Mouse (Mus musculus) ES-Bruce4 (cell line): Measurements from ENCODE around the gene Actl6a. TPM values are rescaled to one million over a fixed set of nuclear protein-coding genes. Genes with fewer than 3 reads are reported as not detected.
A peak's percentile ranks its signal among the peaks of the same experiment; 100 is the strongest.

ENCODE experiments used
- H3K27ac ChIP-seq: 2 replicates; pipeline ENCODE4 v1.5.1; 2012; ENCODE audit warnings: low read length, inconsistent platforms; ENCODE audit not compliant: insufficient read depth
- H3K27me3 ChIP-seq: 2 replicates; pipeline ENCODE4 v1.6.1; 2012; ENCODE audit warnings: mild to moderate bottlenecking, low read length, inconsistent platforms; ENCODE audit not compliant: control insufficient read depth, poor library complexity, insufficient read depth, severe bottlenecking
- H3K36me3 ChIP-seq: 2 replicates; pipeline ENCODE4 v1.6.1; 2012; ENCODE audit warnings: inconsistent platforms, mild to moderate bottlenecking, low read length, moderate library complexity; ENCODE audit not compliant: control insufficient read depth, poor library complexity, insufficient read depth, severe bottlenecking
- H3K4me1 ChIP-seq: one replicate; pipeline ENCODE4 v1.8.1; 2011; ENCODE audit warnings: low read length; ENCODE audit not compliant: control insufficient read depth, insufficient read depth
- H3K4me3 ChIP-seq: 2 replicates; pipeline ENCODE4 v1.5.1; 2011; ENCODE audit warnings: low read depth, mild to moderate bottlenecking, low read length
- H3K9ac ChIP-seq: 2 replicates; pipeline ENCODE4 v1.6.1; 2012; ENCODE audit warnings: low read depth, mild to moderate bottlenecking, inconsistent platforms; ENCODE audit not compliant: poor library complexity, severe bottlenecking
- H3K9me3 ChIP-seq: replicated peaks from 2 replicates; pipeline ENCODE4 v1.6.1; 2012; ENCODE audit warnings: mild to moderate bottlenecking, low read length, inconsistent platforms; ENCODE audit not compliant: control insufficient read depth, poor library complexity, insufficient read depth, severe bottlenecking
- CTCF ChIP-seq: IDR thresholded peaks from one replicate; pipeline ENCODE4 v1.8.1; 2011; ENCODE audit warnings: low read depth, low read length
- EP300 ChIP-seq: IDR thresholded peaks from 2 replicates; pipeline ENCODE4 v1.6.1; 2011; ENCODE audit warnings: low read depth, low read length; ENCODE audit not compliant: insufficient read depth
- POLR2A ChIP-seq: IDR thresholded peaks from one replicate; pipeline ENCODE4 v1.8.1; 2011; ENCODE audit warnings: low read length; ENCODE audit not compliant: insufficient read depth
- polyA plus RNA-seq: library from polyadenylated mRNA; stranded (reverse); fragments of >200 nt; gene quantifications from 2 replicates; pipeline ENCODE4 v1.2.4, GENCODE M21; 2011; ENCODE audit warnings: low read depth; ENCODE audit not compliant: missing spikeins, insufficient read depth, insufficient read length

The Actl6a gene
- polyA plus RNA-seq, 1 experiment: 140 TPM

- no peak for TF ChIP-seq POLR2A
- no peak for TF ChIP-seq EP300
- TF ChIP-seq CTCF: no peak
- no peak overlapping the region for H3K27ac ChIP-seq
Observed at GRCm38 (mm10) chr3:32690008-32690407, 16.1 kb upstream of the Actl6a start.

GRCm38 (mm10) chr3:32690901-32691300, 15.2 kb upstream of the Actl6a start:
- Histone ChIP-seq H3K4me3 (no peak overlapping the region), H3K27me3 (no peaks in the 10 kb centered on the region), H3K9me3 (no peaks in the 10 kb centered on the region; the same call in 1 of the 2 replicates), H3K9ac (no peak overlapping the region), H3K27ac (no peak overlapping the region), H3K4me1 (peaks cover 2% of the 10 kb centered on the region), H3K36me3 (no peaks in the 10 kb centered on the region)
- TF ChIP-seq POLR2A: no peak
- no peak for TF ChIP-seq CTCF
- no peak for TF ChIP-seq EP300

More at GRCm38 (mm10) chr3:32690008-32690407, 16.1 kb upstream of the Actl6a start:
- no peak overlapping the region for H3K4me3 ChIP-seq
- H3K4me1 ChIP-seq: peaks cover 2% of the 10 kb centered on the region
- 0 out of 2 replicates have a peak, but pooled peaks cover 2% of the 10 kb centered on the region for H3K27me3 ChIP-seq
- H3K9me3 ChIP-seq: no peaks in the 10 kb centered on the region; the same call in 1 of the 2 replicates
- no peak overlapping the region for H3K9ac ChIP-seq
- no peaks in the 10 kb centered on the region for H3K36me3 ChIP-seq

- Histone ChIP-seq H3K9me3 (no peaks in the 10 kb centered on the region; the same call in 1 of the 2 replicates), H3K4me1 (peaks cover 2% of the 10 kb centered on the region), H3K27me3 (no peaks in the 10 kb centered on the region), H3K4me3 (no peak overlapping the region), H3K36me3 (no peaks in the 10 kb centered on the region), H3K9ac (no peak overlapping the region), H3K27ac (no peak overlapping the region)
- TF ChIP-seq EP300: no peak
- no peak for TF ChIP-seq POLR2A
- TF ChIP-seq CTCF: no peak
Observed at GRCm38 (mm10) chr3:32691841-32692240, 14.3 kb upstream of the Actl6a start.

- no peak overlapping the region for H3K27ac ChIP-seq
- no peaks in the 10 kb centered on the region for H3K27me3 ChIP-seq
- TF ChIP-seq POLR2A (no peak), CTCF (no peak), EP300 (no peak)
- H3K4me1 ChIP-seq: peaks cover 2% of the 10 kb centered on the region
- no peaks in the 10 kb centered on the region for H3K36me3 ChIP-seq
- no peak overlapping the region for H3K4me3 ChIP-seq
- no peak overlapping the region for H3K9ac ChIP-seq
- H3K9me3 ChIP-seq: no peaks in the 10 kb centered on the region
Observed at GRCm38 (mm10) chr3:32694211-32694610, 11.9 kb upstream of the Actl6a start.

- Histone ChIP-seq H3K4me1 (peaks cover 2% of the 10 kb centered on the region), H3K27me3 (no peaks in the 10 kb centered on the region), H3K27ac (no peak overlapping the region), H3K9ac (no peak overlapping the region), H3K9me3 (no peaks in the 10 kb centered on the region), H3K4me3 (no peak overlapping the region), H3K36me3 (no peaks in the 10 kb centered on the region)
- TF ChIP-seq CTCF (peak; percentile 12), POLR2A (no peak)
Observed at GRCm38 (mm10) chr3:32694737-32695582, 11.1 kb upstream of the Actl6a start.

- H3K4me3 ChIP-seq: no peak overlapping the region
- H3K9me3 ChIP-seq: peaks cover 5% of the 10 kb centered on the region
- H3K4me1 ChIP-seq: peaks cover 2% of the 10 kb centered on the region
- H3K36me3 ChIP-seq: no peaks in the 10 kb centered on the region
- H3K27me3 ChIP-seq: no peaks in the 10 kb centered on the region
- TF ChIP-seq CTCF: no peak
- TF ChIP-seq POLR2A: no peak
- TF ChIP-seq EP300: no peak
- no peak overlapping the region for H3K9ac ChIP-seq
- H3K27ac ChIP-seq: no peak overlapping the region
Observed at GRCm38 (mm10) chr3:32695583-32695980, 10.5 kb upstream of the Actl6a start.
